Mouse (Mus musculus): ENCODE data around the gene Cyb561d1. TPM values are rescaled to one million over a fixed set of nuclear protein-coding genes. Genes with fewer than 3 reads are reported as not detected.
A peak's percentile ranks its signal among the peaks of the same experiment; 100 is the strongest.
"Not testable (repeated sequence)": the region's sequence is repeated elsewhere in the genome, so short reads cannot be mapped to it uniquely, and the experiment has no call there.

Cyb561d1 gene
- polyA plus RNA-seq (2012; rRNA removed): 9.1 and 9.6 TPM in 2 replicates

DNA sequence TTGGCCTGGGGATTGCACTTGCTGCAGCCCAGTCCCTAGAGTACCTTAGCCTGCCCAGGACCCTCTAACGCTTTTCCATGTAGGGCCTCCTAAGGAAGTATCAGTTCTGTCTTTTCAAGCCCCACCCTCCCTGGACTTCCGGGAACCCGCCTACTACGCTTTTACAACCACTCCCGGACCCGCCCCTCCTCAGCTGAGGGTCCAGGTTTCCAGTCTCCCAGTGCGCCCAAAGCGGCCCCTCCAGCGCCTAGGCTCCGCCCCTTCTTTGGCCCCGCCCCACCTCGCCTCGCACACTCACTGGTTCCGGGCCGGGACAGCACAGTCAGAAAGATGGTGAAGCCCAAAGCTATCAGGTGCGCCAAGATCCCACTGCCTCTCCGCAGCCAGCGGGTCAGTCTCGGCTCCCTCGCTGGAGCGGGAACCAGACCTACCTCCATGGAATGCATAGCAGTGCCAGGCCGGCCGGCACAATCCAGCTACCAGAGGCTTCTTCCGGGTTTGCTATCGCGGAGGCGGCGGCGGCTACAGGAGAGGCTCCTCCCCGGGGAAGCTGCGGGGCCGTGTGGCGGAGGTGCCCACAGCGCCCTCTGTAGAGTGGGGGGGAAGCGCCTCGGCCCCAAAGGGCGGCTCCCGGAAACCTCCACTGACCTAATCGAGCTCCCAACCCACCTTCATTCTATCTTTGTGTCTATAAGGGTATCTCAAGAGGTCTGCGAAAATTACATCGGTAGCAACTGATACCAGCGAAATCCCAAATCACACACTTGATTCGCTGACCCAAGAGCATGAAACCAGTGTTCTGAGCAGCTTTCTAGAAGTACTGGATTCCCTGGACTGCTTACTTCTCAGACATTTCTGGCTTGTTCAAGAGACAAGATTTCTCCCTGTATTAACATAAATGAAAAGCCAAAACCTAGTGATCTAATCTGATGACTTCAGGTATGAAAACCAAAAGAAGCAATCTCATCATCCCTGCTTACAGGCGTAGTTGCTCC lies at the start of gene Cyb561d1:
Gene Cyb561d1, minus strand, starts transcription at position 884 of the 995 bp plus-strand sequence.
- peak; percentile 27 for DNase-seq (ENCODE audit: low read depth)

- no peak for DNase-seq (ENCODE audit: low read depth)
Measured at GRCm38 (mm10) chr3:108246857-108247256, 45.8 kb upstream of the Cyb561d1 start.

DNA sequence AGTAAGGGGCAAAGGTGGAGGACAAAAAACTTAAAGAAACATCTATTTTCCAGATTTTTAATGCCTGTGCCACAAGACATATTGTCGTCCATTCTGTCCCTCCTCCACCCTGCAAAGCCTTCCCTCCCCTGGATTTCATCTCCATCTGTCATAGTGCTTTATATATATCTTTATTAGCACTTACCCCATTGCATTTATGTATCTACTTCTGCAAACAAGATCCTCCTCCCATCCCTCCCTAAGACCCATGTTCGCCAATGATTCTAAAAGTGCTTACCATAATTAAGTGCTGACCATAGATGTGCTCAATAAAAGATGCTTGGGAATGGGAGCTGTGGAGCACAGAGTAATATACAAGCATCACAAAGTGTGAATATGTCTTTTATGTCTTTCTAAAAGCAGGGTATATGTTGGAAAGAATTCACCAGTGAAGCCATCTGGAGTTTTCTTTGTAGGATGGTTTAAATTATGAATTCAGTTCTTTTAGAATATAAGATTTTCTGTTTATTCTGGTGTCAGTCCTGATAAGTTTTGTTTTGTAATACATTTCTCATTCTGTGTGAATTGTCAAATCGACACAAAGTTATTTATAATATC lies 40.3 kb upstream of the Cyb561d1 start:
- no peak for DNase-seq (ENCODE audit: low read depth)

DNA sequence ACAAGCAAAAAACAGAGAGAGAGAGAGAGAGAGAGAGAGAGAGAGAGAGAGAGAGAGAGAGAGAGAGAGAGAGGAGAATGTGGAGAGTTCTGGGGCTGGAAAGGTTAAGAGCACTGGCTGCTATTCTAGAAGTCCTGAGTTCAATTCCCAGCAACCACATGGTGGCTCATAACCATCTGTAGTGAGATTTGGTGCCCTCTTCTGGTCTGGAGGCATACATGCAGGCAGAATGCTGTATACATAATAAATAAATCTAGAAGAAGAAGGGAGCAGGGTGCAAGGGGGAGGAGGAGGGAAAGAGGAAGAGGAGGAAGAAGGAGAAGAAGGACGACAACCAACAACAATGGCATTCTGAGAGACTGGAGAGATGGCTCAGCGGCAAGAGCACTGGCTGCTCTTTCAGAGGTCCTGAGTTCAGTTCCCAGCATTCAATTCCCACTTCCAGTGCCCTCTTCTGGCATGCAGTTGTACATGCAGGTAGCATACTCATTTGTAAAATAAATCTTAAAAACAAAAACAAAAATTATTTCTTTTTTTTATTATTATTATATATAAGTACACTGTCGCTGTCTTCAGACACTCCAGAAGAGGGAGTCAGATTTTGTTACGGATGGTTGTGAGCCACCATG lies 36.6 kb upstream of the Cyb561d1 start:
- DNase-seq (ENCODE audit: low read depth): not testable (repeated sequence)

GRCm38 (mm10) chr3:108231646-108232045 lies 30.6 kb upstream of the Cyb561d1 start:
- no peak for DNase-seq (ENCODE audit: low read depth)

DNA sequence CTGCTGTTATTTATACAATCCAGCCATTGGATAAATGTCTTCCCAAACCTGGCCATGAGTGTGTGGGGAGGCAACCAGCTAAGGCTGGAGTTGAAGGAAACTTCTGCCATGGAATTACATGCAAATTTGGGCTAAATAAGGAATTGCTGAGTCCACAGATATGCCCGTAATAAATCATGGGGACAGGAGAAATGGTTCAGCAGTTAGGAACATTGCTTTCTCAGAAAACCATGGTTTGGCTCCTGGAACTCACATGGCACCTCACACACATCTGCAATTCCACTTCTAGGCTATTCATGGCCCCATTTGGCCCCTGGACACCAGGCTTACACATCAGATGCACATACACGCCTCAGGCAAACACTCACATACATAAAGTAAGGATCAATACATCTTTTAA lies 26.5 kb upstream of the Cyb561d1 start:
- DNase-seq (ENCODE audit: low read depth): no peak

DNA sequence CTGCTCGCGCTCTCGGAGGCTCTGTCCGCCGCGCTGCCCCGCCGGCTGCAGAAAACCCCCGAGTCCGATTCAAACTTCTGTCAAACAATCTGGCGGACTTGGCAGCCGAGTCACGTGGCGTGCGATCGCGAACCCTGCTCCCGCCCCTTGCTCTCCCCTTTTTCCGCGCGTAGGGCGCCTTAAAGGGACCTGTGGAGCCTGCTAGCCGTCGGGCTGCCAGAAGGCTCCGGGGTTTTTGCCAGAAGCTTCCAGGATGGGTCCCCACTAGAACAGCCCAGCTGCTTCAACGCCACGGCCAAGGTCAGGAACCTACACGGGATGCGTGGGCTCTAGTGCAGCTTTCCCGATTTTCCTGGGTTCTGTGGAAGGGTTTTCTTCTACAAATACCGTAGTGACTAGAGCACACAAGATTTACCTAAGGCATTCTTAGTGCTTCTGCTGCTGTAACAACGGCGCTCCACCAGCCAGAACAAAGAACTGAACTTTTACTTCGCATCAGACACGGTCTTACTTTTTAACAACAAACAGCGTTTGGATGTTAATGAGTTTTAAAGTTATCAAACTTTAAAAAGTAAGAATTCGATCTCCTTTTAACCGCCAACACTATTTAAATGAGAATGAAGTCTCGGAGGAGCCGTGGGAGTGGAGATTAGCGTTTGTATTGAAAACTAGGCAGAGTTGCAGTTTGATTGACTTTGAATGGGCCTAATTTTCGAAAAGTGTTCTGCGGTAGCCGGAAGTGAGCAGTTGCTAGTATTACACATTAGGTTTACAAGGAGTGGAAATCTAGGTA lies 25.7 kb upstream of the Cyb561d1 start, which contains the start of gene Sypl2:
Gene Sypl2, minus strand, starts transcription at position 91 of the 793 bp plus-strand sequence.
- no peak for DNase-seq (ENCODE audit: low read depth)

- DNase-seq (ENCODE audit: low read depth): no peak
Measured at GRCm38 (mm10) chr3:108225711-108226557, 24.9 kb upstream of the Cyb561d1 start.

GRCm38 (mm10) chr3:108220661-108221060 lies 19.6 kb upstream of the Cyb561d1 start:
- no peak for DNase-seq (ENCODE audit: low read depth)

DNA sequence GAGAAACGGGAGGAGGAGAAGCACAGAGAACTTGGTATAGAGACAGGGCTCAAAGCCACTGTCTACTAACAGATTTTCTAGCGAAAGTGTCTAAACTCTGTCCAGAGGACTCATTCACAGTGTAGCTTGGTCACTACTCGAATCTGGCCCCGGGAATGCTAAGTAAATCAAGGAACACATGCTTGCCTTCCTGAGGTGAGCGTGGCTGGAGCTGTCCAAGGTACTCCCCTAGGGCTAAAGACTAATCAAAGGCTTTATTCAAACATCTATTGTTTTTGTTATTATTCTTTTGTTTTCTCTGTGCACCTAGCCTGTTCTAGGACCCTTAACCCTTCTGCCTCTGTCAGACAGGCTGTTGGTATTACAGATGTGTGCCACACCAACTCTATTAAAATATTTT lies 13.7 kb upstream of the Cyb561d1 start:
- DNase-seq (ENCODE audit: low read depth): no peak

- no peak for DNase-seq (ENCODE audit: low read depth)
Measured at GRCm38 (mm10) chr3:108212406-108212805, 11.4 kb upstream of the Cyb561d1 start.

GRCm38 (mm10) chr3:108211845-108212244 lies 10.8 kb upstream of the Cyb561d1 start:
- DNase-seq (ENCODE audit: low read depth): no peak

DNA sequence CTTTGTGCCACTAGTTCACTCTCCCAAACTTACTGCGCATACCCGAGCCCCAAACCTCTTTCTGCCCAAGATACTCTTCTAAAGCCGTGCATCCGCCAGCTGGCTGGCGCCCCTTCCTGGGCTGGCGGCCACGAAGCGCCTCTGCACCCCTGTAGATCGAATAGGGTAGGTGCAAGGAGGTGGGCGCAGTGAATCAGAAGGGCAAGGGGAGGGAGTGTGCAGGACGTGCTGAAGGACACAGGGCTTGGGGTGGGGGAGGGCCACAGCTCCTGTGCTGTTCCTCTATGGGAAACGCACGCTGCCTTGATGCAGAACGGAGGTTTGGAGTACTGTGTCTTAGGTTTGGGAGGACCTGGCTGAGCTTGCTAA lies 9.7 kb upstream of the Cyb561d1 start, which contains the start of gene Atxn7l2:
Gene Atxn7l2, minus strand, starts transcription at position 164 of the 369 bp plus-strand sequence.
- DNase-seq (ENCODE audit: low read depth): no peak

- peak; percentile 38 for DNase-seq (ENCODE audit: low read depth)
Measured at GRCm38 (mm10) chr3:108209946-108210770, 9.1 kb upstream of the Cyb561d1 start.

DNA sequence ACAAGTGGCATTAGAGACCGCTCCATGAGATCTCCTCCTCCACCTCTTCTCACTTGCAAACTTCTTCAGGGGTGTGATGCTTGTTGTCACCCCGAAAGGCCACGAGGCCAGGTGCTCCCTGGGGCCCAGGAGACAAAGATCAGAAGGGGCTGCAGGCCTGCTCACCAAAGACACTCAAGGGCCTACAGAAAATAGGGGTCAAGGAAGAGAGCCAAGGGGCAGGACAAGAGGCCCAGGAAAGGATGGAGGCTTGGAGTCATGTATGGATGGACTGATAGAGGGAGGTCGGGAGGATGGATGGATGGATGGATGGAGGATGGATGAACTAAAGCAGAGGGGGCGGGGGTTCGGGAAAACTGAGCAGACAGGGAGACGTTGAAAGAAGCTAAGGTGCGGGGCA lies 8.5 kb upstream of the Cyb561d1 start:
- no peak for DNase-seq (ENCODE audit: low read depth)

DNA sequence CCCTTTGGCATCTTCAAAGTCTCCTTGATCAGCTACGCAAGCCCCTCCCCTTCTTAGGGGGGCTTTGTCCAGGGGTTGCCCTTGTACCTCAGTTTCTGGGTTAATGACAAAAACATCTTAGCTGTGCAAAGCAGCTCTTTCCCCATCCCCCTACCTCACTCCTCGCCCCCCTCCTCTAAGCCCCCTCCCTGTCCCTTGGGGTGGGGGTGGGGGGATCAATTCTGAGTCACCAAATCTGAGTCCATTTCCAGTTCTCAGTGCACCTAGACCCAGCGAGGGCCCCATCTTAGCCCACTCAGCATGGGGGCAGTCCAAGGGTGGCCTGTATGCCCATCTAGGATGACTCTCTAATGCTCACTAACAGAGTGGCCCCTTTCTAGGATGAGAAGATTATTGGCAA lies 8.0 kb upstream of the Cyb561d1 start:
- no peak for DNase-seq (ENCODE audit: low read depth)

- no peak for DNase-seq (ENCODE audit: low read depth)
Measured at GRCm38 (mm10) chr3:108206731-108207375, 5.8 kb upstream of the Cyb561d1 start.

- DNase-seq (ENCODE audit: low read depth): no peak
Measured at GRCm38 (mm10) chr3:108205601-108206000, 4.6 kb upstream of the Cyb561d1 start.

- DNase-seq (ENCODE audit: low read depth): no peak
Measured at GRCm38 (mm10) chr3:108204470-108204869, 3.5 kb upstream of the Cyb561d1 start.
